Mouse (Mus musculus): ENCODE data around the gene Dhx33.

Dhx33 gene

GRCm38 (mm10) chr11:71004316-71004773 lies at the start of gene Dhx33:
Gene Dhx33 (minus strand): TSS chr11:71004437.
- CTCF ChIA-PET: interaction anchor here (0.6 kb wide), 1 partner anchor 18 kb away, joined by 3 read pairs; no protein-coding TSS in a partner anchor

GRCm38 (mm10) chr11:71052554-71052953 lies 48.3 kb upstream of the Dhx33 start:
- CTCF ChIA-PET: no interaction called here

- CTCF ChIA-PET: no interaction called here
Measured at GRCm38 (mm10) chr11:71039526-71040298, 35.5 kb upstream of the Dhx33 start.

GRCm38 (mm10) chr11:71033163-71033761 lies 29.0 kb upstream of the Dhx33 start, which contains the start of gene 6330403K07Rik:
Gene 6330403K07Rik (minus strand): TSS chr11:71033513.
- CTCF ChIA-PET: no interaction called here

- CTCF ChIA-PET: no interaction called here
Measured at GRCm38 (mm10) chr11:71032491-71033162, 28.4 kb upstream of the Dhx33 start.

GRCm38 (mm10) chr11:71032070-71032469 lies 27.8 kb upstream of the Dhx33 start:
- CTCF ChIA-PET: no interaction called here

GRCm38 (mm10) chr11:71029403-71030118 lies 25.3 kb upstream of the Dhx33 start:
- CTCF ChIA-PET: no interaction called here

GRCm38 (mm10) chr11:71028280-71028679 lies 24.0 kb upstream of the Dhx33 start:
- CTCF ChIA-PET: interaction anchor here (0.6 kb wide), 1 partner anchor 211 kb away, joined by 3 read pairs; no protein-coding TSS in a partner anchor

- CTCF ChIA-PET: no interaction called here
Measured at GRCm38 (mm10) chr11:71019201-71020068, 15.2 kb upstream of the Dhx33 start, which contains the start of the genes Mis12 and Derl2. Gene Mis12 (plus strand): TSS chr11:71019611. Gene Derl2 (minus strand): TSS chr11:71019841.

GRCm38 (mm10) chr11:71018416-71019200 lies 14.4 kb upstream of the Dhx33 start:
- CTCF ChIA-PET: no interaction called here

- CTCF ChIA-PET: no interaction called here
Measured at GRCm38 (mm10) chr11:71017051-71017450, 12.8 kb upstream of the Dhx33 start.

- CTCF ChIA-PET: interaction anchor here (1.0 kb wide), 1 partner anchor 30 kb away, joined by 4 read pairs; the partner anchor contains the start of gene C1qbp
Measured at GRCm38 (mm10) chr11:71012743-71013142, 8.5 kb upstream of the Dhx33 start.

- CTCF ChIA-PET: no interaction called here
Measured at GRCm38 (mm10) chr11:71008321-71008720, 4.1 kb upstream of the Dhx33 start.

GRCm38 (mm10) chr11:71007831-71008230 lies 3.6 kb upstream of the Dhx33 start:
- CTCF ChIA-PET: no interaction called here

- CTCF ChIA-PET: interaction anchor here (0.7 kb wide), 1 partner anchor 137 kb away, joined by 3 read pairs; no protein-coding TSS in a partner anchor
Measured at GRCm38 (mm10) chr11:71007026-71007425, 2.8 kb upstream of the Dhx33 start.

- CTCF ChIA-PET: interaction anchor here (0.6 kb wide), 1 partner anchor 31 kb away, joined by 3 read pairs; no protein-coding TSS in a partner anchor
Measured at GRCm38 (mm10) chr11:71005046-71005445, 809 bp upstream of the Dhx33 start.

GRCm38 (mm10) chr11:71003611-71004315 lies 474 bp downstream of the Dhx33 start:
- CTCF ChIA-PET: interaction anchor here (0.6 kb wide), 1 partner anchor 19 kb away, joined by 3 read pairs; no protein-coding TSS in a partner anchor

- CTCF ChIA-PET: no interaction called here
Measured at GRCm38 (mm10) chr11:71001167-71001566, 3.1 kb downstream of the Dhx33 start.

All from spleen, embryonic (tissue).